Mouse (Mus musculus) myocyte (in vitro differentiated cells): ENCODE results near the gene Zcchc13.

Experiments used
- MAX ChIP-seq: IDR thresholded peaks from one replicate; pipeline ENCODE4 v1.6.1; 2011; ENCODE audit warnings: low read depth, mild to moderate bottlenecking, control low read depth
- MYOD1 ChIP-seq, 3 experiments: IDR thresholded peaks; one replicate each; pipeline ENCODE4 v1.6.1; 2011; ENCODE audit warnings: control low read depth in 2 of 3, low read depth in 2 of 3, mild to moderate bottlenecking in 2 of 3, moderate library complexity in 1 of 3; ENCODE audit not compliant: insufficient read length in 2 of 3, control insufficient read depth in 1 of 3
- POLR2A ChIP-seq: IDR thresholded peaks from one replicate; pipeline ENCODE4 v1.6.1; 2011; ENCODE audit warnings: low read depth, mild to moderate bottlenecking, control low read depth, moderate library complexity; ENCODE audit not compliant: insufficient read length
- POLR2AphosphoS2 ChIP-seq: IDR thresholded peaks from one replicate; pipeline ENCODE4 v1.6.1; 2011; ENCODE audit warnings: low read depth, control low read depth; ENCODE audit not compliant: insufficient read length
- REST ChIP-seq: IDR thresholded peaks from one replicate; pipeline ENCODE4 v1.6.1; 2011; ENCODE audit warnings: mild to moderate bottlenecking, control low read depth, moderate library complexity; ENCODE audit not compliant: insufficient read depth, insufficient read length
- TCF3 ChIP-seq: IDR thresholded peaks from one replicate; pipeline ENCODE4 v1.6.1; 2011; ENCODE audit warnings: low read depth, control low read depth; ENCODE audit not compliant: insufficient read length

DNA sequence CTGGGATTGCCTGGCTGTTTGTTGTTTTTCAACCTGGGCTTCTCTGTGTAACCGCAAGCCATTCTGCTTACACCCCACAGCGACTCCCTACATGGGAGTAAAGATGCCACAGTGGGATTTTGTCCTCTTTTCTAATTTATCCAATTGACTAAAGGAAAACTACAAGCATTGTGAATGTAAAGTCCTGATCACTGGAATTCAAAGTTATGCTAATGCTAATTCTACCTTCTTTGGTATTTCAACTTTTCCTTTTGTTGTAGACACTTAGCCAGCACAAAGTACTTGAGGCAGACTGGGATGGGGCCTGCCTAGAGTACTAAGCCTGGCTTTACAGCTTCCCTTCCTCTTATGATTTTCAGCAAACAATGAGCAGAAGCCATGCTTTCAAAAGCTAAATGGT lies 18.9 kb upstream of the Zcchc13 start:
- TF ChIP-seq POLR2A (no peak), POLR2AphosphoS2 (no peak), MAX (no peak), TCF3 (no peak), REST (no peak), MYOD1 (IDR thresholded peaks at IDR 0.05; ENCODE audit: control insufficient read depth in 1 of 3, insufficient read length in 2 of 3, low read depth in 2 of 3) (no peak)
